Mouse (Mus musculus): ENCODE measurements around the gene Fam161a.

DNA sequence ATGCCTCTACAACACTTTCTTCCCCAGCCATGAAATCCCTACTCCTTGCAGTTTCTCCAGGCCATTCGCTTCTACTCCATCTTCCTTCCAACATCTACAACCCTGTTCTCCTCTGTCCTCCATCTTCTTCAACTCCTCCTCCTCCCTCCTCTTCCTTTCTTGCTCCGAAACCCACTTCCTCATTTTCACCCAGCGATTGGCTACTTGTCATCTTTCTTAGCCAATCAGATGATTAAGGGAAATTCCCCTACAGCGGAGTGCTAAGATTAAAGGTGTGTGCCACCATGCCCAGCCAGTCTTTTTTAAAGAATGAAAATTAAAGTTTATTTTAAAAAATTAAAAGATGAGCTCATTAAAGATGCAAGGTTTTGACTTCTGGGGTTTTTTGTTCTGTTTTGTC lies 10.6 kb downstream of the Fam161a start:
- TF ChIP-seq CTCF (IDR thresholded peaks at IDR 0.05; ENCODE audit: low read depth, low read length) (no peak), POLR2A (IDR thresholded peaks at IDR 0.05; ENCODE audit: insufficient read depth, low read length) (no peak)
